Mouse (Mus musculus) E14TG2a.4 (cell line): ENCODE measurements at regions not wholly inside any gene's neighbourhood (a gene's known extent, or its start where the extent isn't known, plus 50 kb on each side); places are given as distances from the start of the nearest gene placed in this dataset.

ENCODE experiments used
- CTCF ChIP-seq: conservative IDR thresholded peaks from 2 replicates; pipeline ENCODE4 v1.5.1; 2014; ENCODE audit warnings: low read length
- NANOG ChIP-seq: IDR thresholded peaks from 2 replicates; pipeline ENCODE4 v1.6.1; 2014; ENCODE audit warnings: borderline replicate concordance, low read length, mixed read lengths
- POU5F1 ChIP-seq: IDR thresholded peaks from 2 replicates; pipeline ENCODE4 v1.6.1; 2014; ENCODE audit warnings: low read length, borderline replicate concordance

GRCm38 (mm10) chr15:62165826-62166500 is 1243.2 kb upstream of the A1bg start:
- TF ChIP-seq CTCF (no peak), NANOG (no peak), POU5F1 (no peak)
